Mouse (Mus musculus) embryo, embryonic 10 days (tissue): ENCODE results near the gene Lhfpl2.

ENCODE experiments used
- DNase-seq: peaks from one replicate; pipeline ENCODE4 v3.0.0-alpha.2; 2015; ENCODE audit warnings: low spot score

Gene Lhfpl2

DNA sequence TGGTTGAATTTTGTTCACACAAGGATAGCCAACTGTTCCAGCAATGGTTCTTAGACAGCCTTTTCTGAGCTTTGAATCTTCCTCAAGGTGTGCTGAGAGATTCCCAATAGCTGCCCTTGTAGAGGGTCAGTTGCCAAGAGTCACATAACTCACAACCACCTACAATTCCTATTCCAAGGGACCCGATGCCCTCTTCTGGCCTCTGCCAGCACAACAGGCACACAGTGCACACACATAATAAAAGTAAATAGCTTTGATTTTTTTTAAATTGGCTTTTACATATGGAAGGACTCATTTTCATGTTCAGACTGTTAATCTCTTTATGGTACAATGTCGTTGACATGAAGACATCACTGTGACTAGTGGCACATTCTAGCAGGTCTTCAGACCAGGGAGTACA lies 155.1 kb downstream of the Lhfpl2 start:
- no peak for DNase-seq

DNA sequence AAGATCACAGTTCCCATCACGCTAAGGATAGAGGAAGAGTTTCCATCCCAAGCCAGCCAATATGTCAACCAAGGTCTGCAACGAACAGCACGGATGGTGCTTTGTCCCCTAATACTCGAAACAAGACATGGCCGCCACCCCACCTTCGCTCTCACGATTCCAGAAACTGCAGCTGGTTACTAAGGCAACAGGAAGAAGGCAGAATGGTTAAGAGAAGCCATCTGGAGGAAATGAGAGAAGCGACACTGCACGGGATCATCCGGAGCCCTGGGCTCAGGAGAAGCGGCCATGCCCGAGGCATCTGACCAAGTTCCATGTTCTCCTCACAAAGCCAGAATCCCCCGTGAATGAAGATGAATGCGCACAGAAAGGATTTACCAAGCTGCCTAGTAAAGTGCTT lies 166.0 kb downstream of the Lhfpl2 start:
- no peak for DNase-seq

DNA sequence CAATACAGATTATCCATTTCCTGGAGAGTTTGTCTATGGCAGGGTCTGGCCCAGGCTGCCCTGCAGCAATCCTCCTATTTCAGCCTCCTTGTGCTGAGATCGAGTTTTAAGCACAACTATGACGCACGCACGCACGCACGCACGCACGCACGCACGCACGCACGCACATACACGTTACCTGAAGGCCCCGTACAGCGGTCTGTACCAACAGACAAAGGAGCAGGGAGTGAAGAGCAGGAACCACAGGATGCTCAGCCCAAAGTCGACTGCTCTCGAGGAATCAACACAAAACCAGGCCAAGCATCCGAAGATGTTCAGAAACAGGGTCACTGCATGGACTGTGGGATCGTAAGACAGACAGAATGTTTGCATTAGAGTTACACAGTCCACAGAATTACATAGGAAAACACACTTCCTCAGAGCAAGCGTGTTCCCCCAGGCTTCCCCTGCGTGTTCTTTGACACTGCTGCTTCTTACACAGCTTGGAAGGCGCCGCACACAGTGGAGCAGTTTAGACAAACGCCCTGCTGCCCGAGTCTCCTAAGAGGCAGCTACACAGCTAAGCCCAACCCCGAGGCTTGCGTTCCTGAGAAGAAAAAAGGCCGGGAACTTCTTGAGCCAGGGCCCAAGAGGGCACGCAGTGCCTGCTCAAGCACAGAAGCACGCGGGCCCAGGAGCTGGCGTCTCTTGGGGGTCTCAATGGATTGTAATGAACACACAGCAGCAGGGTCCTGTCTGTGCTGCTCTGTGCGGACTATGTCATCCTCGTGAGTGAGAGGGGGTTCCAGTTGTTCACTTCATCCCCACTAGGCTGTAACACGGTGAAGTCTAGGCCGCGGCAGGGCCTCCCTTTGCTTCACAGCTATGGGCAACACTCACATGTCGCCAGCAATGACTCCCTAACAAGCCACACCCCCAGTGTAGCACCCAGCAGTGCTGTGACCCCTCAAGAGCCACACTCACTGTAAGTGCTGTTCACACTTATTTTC lies 167.4 kb downstream of the Lhfpl2 start:
- no peak for DNase-seq

DNA sequence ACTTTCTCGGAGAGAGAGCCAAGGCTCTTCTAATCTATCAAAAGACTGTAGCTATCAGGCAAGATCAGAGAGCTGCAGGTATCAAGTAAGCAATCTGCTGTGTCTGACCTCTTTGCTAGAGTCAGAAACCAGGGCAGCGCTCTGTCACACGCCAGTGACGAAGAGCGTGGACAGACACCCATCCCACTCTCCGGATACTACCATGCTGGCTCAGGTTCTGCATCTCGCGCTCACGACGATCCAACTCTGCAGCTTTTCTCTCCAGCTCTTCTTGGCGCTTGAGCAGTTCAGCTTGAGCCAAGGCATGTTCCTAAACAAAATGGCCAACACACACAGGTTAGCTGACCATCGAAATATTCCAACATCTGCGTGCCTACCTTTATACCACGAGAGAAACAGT lies 174.3 kb downstream of the Lhfpl2 start:
- no peak for DNase-seq

DNA sequence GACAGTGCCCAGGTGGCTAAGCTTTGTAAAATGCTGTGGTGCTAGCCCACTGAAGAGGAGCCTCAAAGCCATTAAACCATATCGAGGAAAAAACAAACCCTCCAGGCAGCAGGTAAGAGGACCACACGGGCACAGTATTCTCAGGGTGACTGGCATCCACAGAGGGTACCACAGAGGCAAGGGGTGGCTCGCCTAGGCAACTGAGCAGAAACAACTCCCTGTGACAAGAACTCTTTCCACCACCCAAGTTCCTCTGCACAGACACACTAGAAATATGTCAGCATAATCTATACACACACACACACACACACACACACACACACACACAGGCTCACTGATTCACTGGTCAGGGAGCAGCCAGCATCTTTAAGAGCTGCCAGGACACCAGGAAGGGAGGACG lies 181.9 kb downstream of the Lhfpl2 start:
- DNase-seq: no peak

DNA sequence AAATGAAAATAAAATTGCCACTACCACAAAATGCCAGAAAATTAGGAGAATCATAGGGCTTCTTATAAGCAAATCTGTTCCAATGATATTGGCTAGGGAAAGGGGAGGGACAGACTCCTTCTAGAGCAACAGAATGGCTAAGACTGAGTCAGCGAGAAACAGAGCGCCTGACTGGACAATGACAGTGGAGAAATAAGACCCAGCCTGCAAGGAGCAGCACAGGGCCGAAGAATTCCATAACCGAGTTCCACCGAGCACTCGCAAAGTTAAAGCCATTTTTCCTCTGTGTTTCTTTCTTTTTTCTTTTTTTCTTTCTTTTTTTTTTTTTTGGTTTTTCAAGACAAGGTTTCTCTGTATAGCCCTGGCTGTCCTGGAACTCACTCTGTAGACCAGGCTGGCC lies 182.5 kb downstream of the Lhfpl2 start:
- no peak for DNase-seq

DNA sequence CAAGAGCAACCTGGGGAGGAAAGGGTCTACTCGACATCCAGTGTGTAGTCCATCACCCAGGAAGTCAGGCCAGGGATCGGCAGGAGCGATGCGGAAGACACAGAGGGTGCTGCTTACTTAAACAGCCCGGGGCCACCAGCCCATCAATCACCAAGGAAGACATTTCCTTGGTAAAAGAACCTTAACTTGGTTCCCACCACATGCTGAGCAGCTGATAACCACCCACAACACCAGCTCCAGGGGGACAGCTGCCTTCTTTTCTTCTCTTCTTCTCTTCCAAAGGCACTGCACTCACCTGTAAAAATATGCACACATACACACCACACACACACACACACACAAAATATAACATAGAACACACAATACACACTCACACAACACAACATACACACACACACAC lies 183.3 kb downstream of the Lhfpl2 start:
- no peak for DNase-seq

DNA sequence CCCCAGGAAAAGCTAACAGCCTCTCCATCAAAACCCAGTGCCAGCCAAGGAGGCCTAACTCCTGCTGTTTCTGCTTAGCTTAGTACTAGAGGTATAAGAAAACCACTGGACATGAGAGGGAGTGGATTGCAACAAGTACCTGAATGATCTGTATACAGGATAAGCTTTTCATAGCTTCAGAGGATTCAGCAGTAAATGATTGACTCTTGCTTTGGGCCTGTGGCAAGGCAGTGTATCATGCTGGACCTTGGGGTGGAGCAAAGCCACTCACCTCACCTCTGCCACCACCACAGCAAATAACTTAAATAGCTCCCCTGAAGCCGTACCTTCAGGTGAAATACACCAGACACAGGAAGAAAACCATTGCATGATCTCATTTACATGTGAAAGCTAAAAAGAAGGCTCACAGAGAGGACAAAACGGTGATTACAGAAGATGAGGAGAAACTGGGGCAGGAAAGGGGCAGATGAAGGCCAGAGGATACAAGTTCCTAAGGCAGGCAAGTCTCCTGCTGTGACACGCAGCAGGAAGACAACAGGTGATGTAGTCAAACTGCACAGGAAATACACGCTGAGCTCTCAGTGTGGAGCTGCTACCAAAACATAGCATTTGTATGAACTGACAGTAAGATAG lies 184.4 kb downstream of the Lhfpl2 start:
- DNase-seq: no peak

DNA sequence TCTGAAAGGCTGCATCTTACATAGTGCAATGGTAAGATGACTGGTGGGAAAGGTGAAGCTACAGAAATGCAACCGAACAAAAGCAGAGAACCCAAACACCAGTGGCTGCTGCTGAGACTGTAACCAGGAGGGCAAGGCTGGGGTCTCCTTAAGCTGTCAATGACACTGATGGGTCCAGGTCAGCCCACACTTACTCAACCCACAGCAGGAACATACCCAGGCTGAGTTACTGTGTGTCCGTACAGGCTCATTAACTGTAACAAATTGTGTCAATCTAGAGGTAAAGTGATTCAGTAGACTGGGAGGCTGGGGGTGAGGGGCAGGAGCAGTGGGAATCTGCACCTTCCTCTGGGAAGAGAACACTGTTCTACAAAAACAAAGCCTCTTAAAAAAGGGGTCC lies 185.3 kb downstream of the Lhfpl2 start:
- DNase-seq: no peak
